Mouse (Mus musculus): Measurements from ENCODE around the gene Panx1. TPM values are rescaled to one million over a fixed set of nuclear protein-coding genes. Genes with fewer than 3 reads are reported as not detected.

The Panx1 gene
- total and polyA plus RNA-seq, 3 experiments = 19.7 to 54.0 (median 27.9) TPM

DNA sequence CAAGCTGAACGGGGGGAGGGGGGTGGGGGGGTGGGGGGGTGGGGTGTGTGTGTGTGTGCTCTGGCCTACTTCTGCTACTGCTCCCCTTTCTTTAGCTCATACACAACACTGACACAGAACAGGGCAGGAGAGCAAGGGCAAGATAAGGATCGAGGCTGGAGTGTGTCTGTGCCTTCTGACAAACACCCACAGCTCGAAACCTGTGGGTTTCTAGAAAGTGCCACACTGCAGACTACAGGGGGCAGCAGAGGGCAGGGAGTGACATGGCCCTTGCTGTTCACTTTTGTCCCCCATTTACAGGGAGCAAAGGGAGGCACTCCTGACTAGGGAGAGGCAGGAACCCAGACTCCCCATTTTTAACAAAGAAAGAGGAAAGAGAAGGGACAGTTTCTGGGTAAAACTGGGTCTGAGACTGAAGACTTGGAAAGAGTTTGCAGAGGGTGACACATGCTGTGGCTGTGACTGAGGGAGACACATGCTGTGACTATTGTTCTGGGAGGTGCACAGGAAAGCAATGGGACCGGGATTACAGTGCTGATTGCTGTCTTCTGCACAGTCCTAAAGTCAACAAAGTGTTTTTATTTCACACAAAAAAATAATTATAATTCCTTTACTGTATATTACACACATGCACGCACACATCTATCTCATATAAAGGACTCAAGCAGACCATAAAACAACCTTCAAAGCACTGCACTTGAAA, 16.1 kb downstream of the Panx1 start:
- peak; percentile 73 for TF ChIP-seq RAD21 (IDR thresholded peaks at IDR 0.05; ENCODE audit: low read depth, low read length)
- no peak for TF ChIP-seq NRF1 (IDR thresholded peaks at IDR 0.05; ENCODE audit: low read depth, low read length)
- TF ChIP-seq CTCF (conservative IDR thresholded peaks at IDR 0.05 in 1 of 2, IDR thresholded peaks at IDR 0.05 in 1 of 2; ENCODE audit: low read depth in 2 of 2, low read length in 2 of 2) = peak; percentile 67 to 77
- peak; percentile 67 for TF ChIP-seq SMC3 (IDR thresholded peaks at IDR 0.05; ENCODE audit: low read depth, low read length)
- in situ Hi-C loops (cut with MboI; ENCODE audit: low pct_ligation_motif_present, low pct_unique_long_range_greater_than_20kb, low sequenced_read_pairs) = loop anchor here (10.0 kb wide), 1 partner anchor 86 kb away; the partner anchor contains the start of gene Hephl1
- H3K27ac ChIP-seq (ENCODE audit: insufficient read depth, low read depth) = no peak overlapping the region
- dilution Hi-C loops (cut with MboI; ENCODE audit: extremely low pct_ligation_motif_present, extremely low pct_unique_long_range_greater_than_20kb, low sequenced_read_pairs) = no loop called here
- peaks cover under 1 to 6% of the 10 kb centered on the region in 2 experiments for H3K4me1 ChIP-seq (ENCODE audit: control insufficient read depth in 1 of 2, insufficient read depth in 2 of 2)
- H3K4me2 ChIP-seq (ENCODE audit: insufficient read depth, low read depth, poor library complexity, severe bottlenecking) = no peak overlapping the region
- no peak overlapping the region for H3K9ac ChIP-seq (ENCODE audit: insufficient read depth, low read depth)
- no peaks in the 10 kb centered on the region for H3K9me3 ChIP-seq (replicated peaks; ENCODE audit: low read length)
- no peaks in the 10 kb centered on the region for H3K27me3 ChIP-seq (replicated peaks)
- no peak overlapping the region for H3K4me3 ChIP-seq (replicated peaks in 1 of 3; ENCODE audit: low read depth in 2 of 3, low read length in 2 of 3, poor library complexity in 1 of 3)
- H3K79me2 ChIP-seq (replicated peaks; ENCODE audit: control insufficient read depth, extremely low read depth, insufficient read depth, poor library complexity, severe bottlenecking) = no peaks in the 10 kb centered on the region
- H3K36me3 ChIP-seq (replicated peaks in 1 of 2; ENCODE audit: control insufficient read depth in 1 of 2, insufficient read depth in 1 of 2, low read length in 1 of 2) = peaks cover 0 to 50% of the 10 kb centered on the region in 2 experiments
- DNase-seq (ENCODE audit: extremely low read depth) = peak; percentile 58

DNA sequence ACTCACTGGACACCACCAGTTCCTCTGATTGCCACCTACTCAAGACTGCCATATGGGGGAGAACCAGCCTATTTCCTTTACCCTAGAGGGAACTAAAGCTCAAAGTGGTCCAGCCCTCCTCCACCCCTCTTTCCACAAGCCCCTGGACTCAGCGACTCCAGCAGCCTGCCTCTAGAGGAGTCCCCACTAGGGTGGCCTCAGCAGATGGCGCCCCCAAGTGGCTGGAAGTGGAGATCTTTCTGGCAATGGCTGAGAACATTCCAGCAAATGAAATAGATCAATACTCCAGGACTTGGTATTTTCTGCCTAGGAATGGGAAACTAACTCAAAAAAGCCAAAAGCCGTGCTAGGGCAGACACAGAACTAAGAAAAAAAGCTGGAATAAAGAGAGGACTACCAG, 17.6 kb downstream of the Panx1 start:
- no peak overlapping the region for H3K27ac ChIP-seq (ENCODE audit: insufficient read depth, low read depth)
- no peaks in the 10 kb centered on the region for H3K9me3 ChIP-seq (replicated peaks; ENCODE audit: low read length)
- peaks cover 0 to 47% of the 10 kb centered on the region in 2 experiments for H3K36me3 ChIP-seq (replicated peaks in 1 of 2; ENCODE audit: control insufficient read depth in 1 of 2, insufficient read depth in 1 of 2, low read length in 1 of 2)
- no peaks in the 10 kb centered on the region for H3K27me3 ChIP-seq (replicated peaks)
- no peaks in the 10 kb centered on the region for H3K79me2 ChIP-seq (replicated peaks; ENCODE audit: control insufficient read depth, extremely low read depth, insufficient read depth, poor library complexity, severe bottlenecking)
- dilution Hi-C loops (cut with MboI; ENCODE audit: extremely low pct_ligation_motif_present, extremely low pct_unique_long_range_greater_than_20kb, low sequenced_read_pairs) = no loop called here
- H3K4me1 ChIP-seq (ENCODE audit: control insufficient read depth in 1 of 2, insufficient read depth in 2 of 2) = no peaks in the 10 kb centered on the region
- DNase-seq (ENCODE audit: extremely low read depth) = no peak
- in situ Hi-C loops (cut with MboI; ENCODE audit: low pct_ligation_motif_present, low pct_unique_long_range_greater_than_20kb, low sequenced_read_pairs) = loop anchor here (10.0 kb wide), 1 partner anchor 87 kb away; the partner anchor contains the start of gene Hephl1
- TF ChIP-seq MYC (IDR thresholded peaks at IDR 0.05; ENCODE audit: low read depth, low read length) (no peak), CTCF (conservative IDR thresholded peaks at IDR 0.05 in 1 of 2, IDR thresholded peaks at IDR 0.05 in 1 of 2; ENCODE audit: low read depth in 2 of 2, low read length in 2 of 2) (peak in 1 of 2 experiments; percentile 48; a peak in 2 of 4 replicates)
- H3K4me2 ChIP-seq (ENCODE audit: insufficient read depth, low read depth, poor library complexity, severe bottlenecking) = no peak overlapping the region
- H3K4me3 ChIP-seq (replicated peaks in 1 of 3; ENCODE audit: low read depth in 2 of 3, low read length in 2 of 3, poor library complexity in 1 of 3) = no peak overlapping the region
- no peak overlapping the region for H3K9ac ChIP-seq (ENCODE audit: insufficient read depth, low read depth)

DNA sequence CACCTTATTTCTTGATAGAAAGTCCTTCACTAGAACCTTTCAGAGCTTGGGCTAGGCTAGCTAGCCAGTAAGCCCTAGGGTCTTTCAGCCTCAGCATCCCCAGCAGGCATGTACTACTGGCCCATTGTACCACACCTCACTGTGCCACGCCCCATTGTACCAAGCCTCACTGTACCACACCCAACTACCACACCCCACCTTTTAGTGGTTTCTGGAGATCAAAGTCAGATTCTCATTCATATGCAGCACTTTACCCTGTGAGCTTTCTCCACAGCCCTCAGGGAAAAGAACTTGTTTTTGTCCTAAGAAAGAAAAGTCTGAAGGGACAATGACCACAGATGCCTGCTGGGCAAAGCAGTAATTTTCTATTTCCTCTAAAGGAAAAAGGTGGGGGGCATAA, 22.2 kb downstream of the Panx1 start:
- H3K4me3 ChIP-seq (replicated peaks in 1 of 3; ENCODE audit: low read depth in 2 of 3, low read length in 2 of 3, poor library complexity in 1 of 3) = no peak overlapping the region
- no peak overlapping the region for H3K27ac ChIP-seq (ENCODE audit: insufficient read depth, low read depth)
- peaks cover 0 to 4% of the 10 kb centered on the region in 2 experiments; a peak in 2 of 4 replicates for H3K4me1 ChIP-seq (ENCODE audit: control insufficient read depth in 1 of 2, insufficient read depth in 2 of 2)
- no peak for TF ChIP-seq CHD1 (IDR thresholded peaks at IDR 0.05; ENCODE audit: low read depth, low read length)
- no peak for TF ChIP-seq MAFK (IDR thresholded peaks at IDR 0.05; ENCODE audit: insufficient replicate concordance, low read length)
- peaks cover 4% of the 10 kb centered on the region for H3K9me3 ChIP-seq (replicated peaks; ENCODE audit: low read length)
- in situ Hi-C loops (cut with MboI; ENCODE audit: low pct_ligation_motif_present, low pct_unique_long_range_greater_than_20kb, low sequenced_read_pairs) = loop anchor here (10.0 kb wide), 1 partner anchor 92 kb away; the partner anchor contains the start of gene Hephl1
- no peak for DNase-seq (ENCODE audit: extremely low read depth)
- H3K9ac ChIP-seq (ENCODE audit: insufficient read depth, low read depth) = no peak overlapping the region
- H3K36me3 ChIP-seq (replicated peaks in 1 of 2; ENCODE audit: control insufficient read depth in 1 of 2, insufficient read depth in 1 of 2, low read length in 1 of 2) = peaks cover 0 to 61% of the 10 kb centered on the region in 2 experiments
- no peaks in the 10 kb centered on the region for H3K79me2 ChIP-seq (replicated peaks; ENCODE audit: control insufficient read depth, extremely low read depth, insufficient read depth, poor library complexity, severe bottlenecking)
- no peaks in the 10 kb centered on the region for H3K27me3 ChIP-seq (replicated peaks)
- dilution Hi-C loops (cut with MboI; ENCODE audit: extremely low pct_ligation_motif_present, extremely low pct_unique_long_range_greater_than_20kb, low sequenced_read_pairs) = no loop called here
- H3K4me2 ChIP-seq (ENCODE audit: insufficient read depth, low read depth, poor library complexity, severe bottlenecking) = no peak overlapping the region
